Mouse (Mus musculus) hindbrain, embryonic 16.5 days (tissue): ENCODE measurements around the gene Plekhg1. TPM values are rescaled to one million over a fixed set of nuclear protein-coding genes. Genes with fewer than 3 reads are reported as not detected.

Experiments used
- ATAC-seq: fragments of 200-750 bp; cut with Nextera tagmentation; 2 replicates; pipeline ENCODE4 v1.8.0; 2017; ENCODE audit warnings: moderate TSS enrichment, moderate library complexity
- H3K27ac ChIP-seq: fragments of 300-500 bp; sonication (generic); 2 replicates; pipeline ENCODE4 v1.5.1; 2014; ENCODE audit warnings: low read depth, mild to moderate bottlenecking, control low read depth, low read length, moderate library complexity
- H3K27me3 ChIP-seq: fragments of 300-500 bp; sonication (generic); replicated peaks from 2 replicates; pipeline ENCODE4 v1.6.1; 2014; ENCODE audit warnings: low read length; ENCODE audit not compliant: control insufficient read depth, insufficient read depth
- H3K36me3 ChIP-seq: fragments of 300-500 bp; sonication (generic); 2 replicates; pipeline ENCODE4 v1.6.1; 2014; ENCODE audit warnings: mild to moderate bottlenecking, low read length, moderate library complexity, mixed read lengths; ENCODE audit not compliant: control insufficient read depth, insufficient read depth
- H3K4me1 ChIP-seq: fragments of 300-500 bp; sonication (generic); 2 replicates; pipeline ENCODE4 v1.6.1; 2014; ENCODE audit warnings: low read depth, low read length; ENCODE audit not compliant: control insufficient read depth, insufficient read depth
- H3K4me2 ChIP-seq: fragments of 300-500 bp; sonication (generic); 2 replicates; pipeline ENCODE4 v1.6.1; 2014; ENCODE audit warnings: mild to moderate bottlenecking, low read length, control low read depth, moderate library complexity
- H3K4me3 ChIP-seq: fragments of 300-500 bp; sonication (generic); 2 replicates; pipeline ENCODE4 v1.5.1; 2014; ENCODE audit warnings: mild to moderate bottlenecking, low read length, control low read depth, moderate library complexity
- H3K9ac ChIP-seq: fragments of 300-500 bp; sonication (generic); 2 replicates; pipeline ENCODE4 v1.6.1; 2014; ENCODE audit warnings: low read depth, mild to moderate bottlenecking, control low read depth, low read length, moderate library complexity
- H3K9me3 ChIP-seq: fragments of 300-500 bp; sonication (generic); 2 replicates; pipeline ENCODE4 v1.6.1; 2014; ENCODE audit warnings: mild to moderate bottlenecking, low read length, moderate library complexity; ENCODE audit not compliant: control insufficient read depth
- WGBS: fragments of 180-500 bp; shearing (Covaris S2); extraction: QIAGEN DNeasy Blood & Tissue Kit; methylation state at CpG from one replicate; pipeline ENCODE4 v1.1.7; 2014; 5-methylcytosine and 5-hydroxymethylcytosine counted together
- polyA plus RNA-seq: library from polyadenylated mRNA; unstranded; fragments of >200 nt; fragmentation: Nextera tagmentation; extraction: Ambion mirVana; gene quantifications from 2 replicates; pipeline ENCODE4 v1.2.1, GENCODE M21; 2015

Gene Plekhg1
- polyA plus RNA-seq, 1 experiment from 2014 or later: 7.1 TPM

DNA sequence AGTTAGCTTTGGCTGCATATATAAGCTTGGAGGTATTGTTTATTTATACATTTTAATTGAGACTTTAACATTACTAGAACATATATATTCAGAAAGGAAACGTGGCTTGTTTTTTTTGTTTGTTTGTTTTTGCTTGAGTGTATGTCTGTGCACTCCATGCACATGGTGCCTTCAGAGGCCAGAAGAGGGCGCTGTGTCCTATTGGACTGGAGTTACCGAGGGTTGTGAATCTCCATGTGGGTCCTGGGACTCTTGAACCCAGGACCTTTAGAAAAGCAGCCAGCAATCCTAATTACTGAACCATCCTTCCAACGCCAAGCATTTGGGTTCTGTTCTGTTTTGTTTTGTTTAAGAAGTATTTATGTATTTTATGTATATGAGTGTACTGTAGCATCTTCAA, 255.1 kb downstream of the Plekhg1 start:
- Histone ChIP-seq H3K4me3 (no peak overlapping the region), H3K9ac (no peak overlapping the region), H3K4me2 (no peak overlapping the region), H3K27ac (no peak overlapping the region), H3K27me3 (no peaks in the 10 kb centered on the region), H3K9me3 (no peaks in the 10 kb centered on the region), H3K36me3 (0 out of 2 replicates have a peak, but pooled peaks cover 2% of the 10 kb centered on the region), H3K4me1 (no peaks in the 10 kb centered on the region)
- ATAC-seq: no peak
- WGBS: 89% methylated on average over 4 of the region's 4 CpGs

DNA sequence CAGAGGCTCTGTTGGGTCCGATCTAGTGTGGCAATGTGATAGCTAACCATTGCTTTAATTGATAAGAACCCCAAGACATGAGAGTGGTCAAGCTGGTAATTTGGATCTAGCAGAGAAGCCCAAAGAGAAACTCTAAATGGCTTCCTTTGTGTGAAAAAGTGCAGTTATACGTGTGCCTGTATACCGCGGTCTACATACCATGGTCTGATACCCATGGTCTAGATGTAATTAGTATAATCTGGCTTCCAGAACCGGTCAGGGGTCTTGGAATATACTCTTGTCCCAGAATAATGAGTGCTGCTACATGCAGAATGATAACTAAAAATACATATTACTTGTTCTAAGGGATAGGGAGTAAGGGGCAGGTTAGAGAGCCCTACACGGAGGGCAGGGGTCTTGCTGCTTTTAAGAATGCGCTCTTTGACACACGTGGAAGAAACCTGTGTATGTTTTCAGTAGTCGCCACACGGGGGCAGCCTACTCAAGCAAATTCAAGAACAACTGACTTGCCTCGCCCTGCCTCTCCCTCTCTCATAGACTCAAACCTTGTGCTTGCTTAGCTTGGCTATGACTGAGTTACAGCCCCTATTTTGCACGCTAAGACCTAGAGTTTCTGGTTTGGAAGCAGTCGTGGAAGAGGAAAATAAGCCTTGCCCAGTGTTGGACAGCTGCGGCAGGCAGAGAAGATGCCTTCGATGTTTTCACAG, 256.2 kb downstream of the Plekhg1 start:
- H3K4me1 ChIP-seq: no peaks in the 10 kb centered on the region
- ATAC-seq: peak; percentile 89
- 53% methylated on average over 15 of the region's 15 CpGs for WGBS

DNA sequence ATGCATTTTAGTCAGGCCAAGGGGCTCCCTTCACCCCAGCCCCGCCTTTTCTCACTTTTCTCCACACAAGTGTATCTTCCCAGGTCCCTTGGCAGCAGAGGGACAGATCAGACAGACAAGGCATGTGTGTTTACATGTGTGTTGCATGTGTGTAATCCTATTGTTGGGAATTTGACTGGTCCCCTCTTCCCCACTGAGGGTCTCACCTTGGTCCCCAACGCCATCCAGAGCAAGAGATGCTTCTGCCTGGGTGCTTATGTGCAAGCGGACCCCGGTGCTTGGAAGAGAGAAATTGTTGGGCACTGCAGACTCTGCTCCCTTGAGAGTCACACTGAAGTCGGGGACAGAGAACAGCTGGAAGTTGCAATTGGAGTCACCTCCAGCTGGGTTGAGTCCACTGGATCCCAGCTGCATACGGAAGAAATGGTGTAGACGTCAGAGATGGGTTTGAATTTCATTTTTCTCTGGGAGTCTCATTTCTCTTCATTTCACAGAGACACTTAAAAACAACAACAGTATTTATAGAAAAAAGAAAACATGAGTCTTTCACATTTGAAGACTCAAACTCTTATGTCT, 257.8 kb downstream of the Plekhg1 start:
- H3K9me3 ChIP-seq: no peaks in the 10 kb centered on the region
- H3K4me3 ChIP-seq: no peak overlapping the region
- H3K27ac ChIP-seq: no peak overlapping the region
- H3K4me2 ChIP-seq: no peak overlapping the region
- no peak overlapping the region for H3K9ac ChIP-seq
- H3K27me3 ChIP-seq: no peaks in the 10 kb centered on the region
- no peak for ATAC-seq
- no peaks in the 10 kb centered on the region for H3K36me3 ChIP-seq
- no peaks in the 10 kb centered on the region for H3K4me1 ChIP-seq
- WGBS: 89% methylated on average over 7 of the region's 7 CpGs

More for the DNA sequence above, 256.2 kb downstream of the Plekhg1 start:
- Histone ChIP-seq H3K9me3 (no peaks in the 10 kb centered on the region), H3K36me3 (0 out of 2 replicates have a peak, but pooled peaks cover 2% of the 10 kb centered on the region), H3K4me3 (no peak overlapping the region), H3K9ac (no peak overlapping the region), H3K27ac (no peak overlapping the region), H3K4me2 (no peak overlapping the region), H3K27me3 (no peaks in the 10 kb centered on the region)

DNA sequence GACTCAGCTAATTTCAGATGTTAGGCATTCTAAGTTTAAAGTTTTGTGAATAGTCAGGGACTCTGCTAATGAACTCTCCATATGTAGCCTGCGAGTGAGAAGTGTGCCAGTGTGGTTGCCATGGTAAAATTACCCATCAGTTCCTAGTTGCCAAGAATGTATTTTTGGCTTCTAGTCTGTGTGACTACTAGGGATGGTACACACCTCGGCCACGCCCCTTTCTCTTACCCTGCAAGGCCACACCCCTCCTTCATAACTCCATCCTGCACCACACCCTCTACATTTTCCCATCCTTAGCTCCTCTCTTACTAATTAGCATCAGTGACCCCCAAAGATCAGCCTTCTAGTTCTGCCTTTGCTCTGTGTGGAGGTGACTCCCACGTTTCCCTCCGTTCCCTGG, 262.5 kb downstream of the Plekhg1 start:
- Histone ChIP-seq H3K27ac (no peak overlapping the region), H3K9ac (no peak overlapping the region), H3K9me3 (no peaks in the 10 kb centered on the region), H3K4me3 (no peak overlapping the region), H3K4me1 (no peaks in the 10 kb centered on the region), H3K36me3 (no peaks in the 10 kb centered on the region), H3K27me3 (no peaks in the 10 kb centered on the region), H3K4me2 (no peak overlapping the region)
- ATAC-seq: 0 out of 2 replicates have a peak, but pooled peaks have one; percentile 2
- WGBS: 77% methylated on average over 5 of the region's 5 CpGs

DNA sequence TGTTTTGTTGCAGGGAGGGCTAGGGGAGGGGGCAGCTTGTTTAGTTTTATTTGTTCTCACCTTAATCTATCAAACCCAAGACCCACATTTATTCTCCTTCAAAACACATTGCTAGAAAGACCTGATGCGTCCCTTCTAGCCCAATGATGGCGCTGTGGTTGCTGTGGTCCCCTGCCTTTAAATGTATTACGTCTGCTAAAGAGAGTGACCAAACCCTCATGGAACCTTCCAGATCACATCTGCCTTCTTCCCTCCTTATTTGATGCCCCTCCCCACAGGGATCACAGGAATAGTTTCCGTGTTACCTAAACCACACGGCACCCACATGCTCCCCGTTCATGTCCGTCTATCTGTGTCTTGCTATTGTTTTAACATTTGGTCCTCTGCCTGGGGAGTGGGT, 265.0 kb downstream of the Plekhg1 start:
- Histone ChIP-seq H3K4me3 (no peak overlapping the region), H3K9me3 (no peaks in the 10 kb centered on the region), H3K9ac (no peak overlapping the region), H3K4me1 (no peaks in the 10 kb centered on the region), H3K4me2 (no peak overlapping the region), H3K27ac (no peak overlapping the region), H3K36me3 (no peaks in the 10 kb centered on the region), H3K27me3 (no peaks in the 10 kb centered on the region)
- WGBS: 87% methylated on average over 7 of the region's 7 CpGs
- ATAC-seq: no peak

DNA sequence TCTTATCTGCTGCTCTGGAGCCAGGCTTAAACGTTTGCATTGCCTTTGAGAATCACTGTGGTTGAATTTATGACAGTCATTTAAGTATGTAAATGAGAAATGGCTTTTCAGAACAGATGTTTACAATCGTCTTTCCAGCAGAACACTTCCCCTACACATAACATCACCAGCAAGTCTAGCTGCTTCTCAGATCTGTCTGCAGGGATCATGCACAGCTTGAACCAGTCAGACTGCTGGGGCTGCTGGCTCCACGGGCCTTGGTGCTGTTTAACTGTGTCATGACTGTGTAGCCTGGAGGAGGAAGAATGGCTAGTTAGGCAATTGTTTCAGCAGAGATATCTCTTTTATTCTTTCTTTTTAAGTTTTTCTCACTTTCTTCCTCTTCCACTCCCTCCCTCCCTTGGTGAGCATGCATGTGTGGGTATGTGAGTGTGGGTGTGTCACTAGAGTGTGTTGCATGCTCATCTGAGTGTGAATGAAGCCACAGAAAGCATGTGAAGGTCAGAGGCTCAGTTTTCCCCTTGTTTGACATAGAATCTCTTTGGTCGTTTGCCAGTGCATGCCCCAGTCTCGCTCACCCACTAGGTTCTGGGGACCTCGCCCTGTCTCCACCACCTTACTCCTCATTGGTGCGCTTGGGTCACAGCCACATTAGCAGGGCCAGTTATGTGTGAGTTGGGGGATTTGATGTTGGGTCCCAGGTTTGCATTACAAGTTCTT, 266.3 kb downstream of the Plekhg1 start:
- no peak overlapping the region for H3K9ac ChIP-seq
- H3K36me3 ChIP-seq: no peaks in the 10 kb centered on the region
- 61% methylated on average over 7 of the region's 7 CpGs for WGBS
- ATAC-seq: peak; percentile 67; the same call in 1 of the 2 replicates
- H3K4me2 ChIP-seq: no peak overlapping the region
- no peaks in the 10 kb centered on the region for H3K9me3 ChIP-seq
- H3K27me3 ChIP-seq: no peaks in the 10 kb centered on the region
- H3K4me3 ChIP-seq: no peak overlapping the region
- H3K27ac ChIP-seq: peak overlapping the region; percentile 48; the same call in 1 of the 2 replicates
- no peaks in the 10 kb centered on the region for H3K4me1 ChIP-seq

Other genes with a start within 250 kb of the Plekhg1 start
- gene Iyd, start 200.1 kb upstream of the Plekhg1 start, polyA plus RNA-seq: 0.68 and 0.87 TPM in 2 replicates
- 7.2 and 7.9 TPM in 2 replicates for gene Mthfd1l, start 232.8 kb downstream of the Plekhg1 start, polyA plus RNA-seq